Comparison of ENCODE assay signal across 2 mouse cellular contexts in the genomic region with DNA sequence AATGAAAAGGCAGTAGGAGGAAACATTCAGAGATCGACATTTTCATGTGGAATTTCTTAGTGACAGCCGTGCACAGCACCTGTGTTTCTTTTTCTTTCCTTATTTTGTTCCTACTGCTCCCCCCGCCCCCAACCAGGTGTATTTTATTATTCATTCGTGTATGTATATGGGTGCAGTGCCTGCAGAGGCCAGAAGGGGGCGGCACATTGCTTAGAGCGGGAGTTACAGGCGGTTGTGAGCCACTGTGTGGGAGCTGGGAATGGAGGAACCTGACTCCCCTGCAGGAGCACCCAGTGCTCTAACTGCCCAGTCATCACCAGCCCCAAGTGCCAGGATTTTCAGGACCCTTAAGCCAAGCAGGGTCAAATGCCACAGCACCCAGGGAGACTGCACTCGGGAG.
TF ChIP-seq lines count a peak whose summit lies in the region.

No protein-coding gene starts in this region.

TF ChIP-seq in CH12.LX, 34 proteins besides CTCF, POLR2A, EP300 and RAD21:
- TF ChIP-seq JUN (IDR thresholded peaks at IDR 0.05; ENCODE audit: insufficient read depth, low read depth, low read length) (no peak), UBTF (IDR thresholded peaks at IDR 0.05; ENCODE audit: low read depth, low read length) (no peak), ZNF384 (IDR thresholded peaks at IDR 0.05; ENCODE audit: low read depth, low read length) (no peak), GABPA (IDR thresholded peaks at IDR 0.05; ENCODE audit: insufficient replicate concordance, low read depth, low read length) (no peak), ZC3H11A (IDR thresholded peaks at IDR 0.05; ENCODE audit: low read depth, low read length) (no peak), KAT2A (IDR thresholded peaks at IDR 0.05; ENCODE audit: insufficient replicate concordance, low read length) (no peak), JUND (conservative IDR thresholded peaks at IDR 0.05; ENCODE audit: low read depth, low read length) (no peak), USF2 (conservative IDR thresholded peaks at IDR 0.05; ENCODE audit: low read depth, low read length) (no peak), MXI1 (IDR thresholded peaks at IDR 0.05; ENCODE audit: low read depth, low read length) (no peak), E2F4 (IDR thresholded peaks at IDR 0.05; ENCODE audit: insufficient replicate concordance, low read depth, low read length) (no peak), USF1 (IDR thresholded peaks at IDR 0.05; ENCODE audit: low read depth, low read length) (no peak), ETS1 (conservative IDR thresholded peaks at IDR 0.05; ENCODE audit: low read depth, low read length) (no peak), MAFK (IDR thresholded peaks at IDR 0.05; ENCODE audit: insufficient replicate concordance, low read length) (no peak), ZMIZ1 (IDR thresholded peaks at IDR 0.05; ENCODE audit: low read depth, low read length) (no peak), NRF1 (IDR thresholded peaks at IDR 0.05; ENCODE audit: low read depth, low read length) (no peak)

TF ChIP-seq in MEL, 35 proteins besides CTCF, POLR2A, EP300 and RAD21:
- no peak for TF ChIP-seq ZNF384 (IDR thresholded peaks at IDR 0.05; ENCODE audit: low read depth, low read length)
- peak; percentile 67 for TF ChIP-seq SMC3 (IDR thresholded peaks at IDR 0.05; ENCODE audit: low read depth, low read length)
- no peak for TF ChIP-seq ZKSCAN1 (IDR thresholded peaks at IDR 0.05; ENCODE audit: low read depth, low read length)
- no peak for TF ChIP-seq MYB (IDR thresholded peaks at IDR 0.05; ENCODE audit: low read depth, low read length)
TF ChIP-seq in MEL: peak in this region for 1.
